Mouse (Mus musculus): Measurements from ENCODE around the gene Ankrd6. TPM values are rescaled to one million over a fixed set of nuclear protein-coding genes. Genes with fewer than 3 reads are reported as not detected.
"Not testable (repeated sequence)": the region's sequence is repeated elsewhere in the genome, so short reads cannot be mapped to it uniquely, and the experiment has no call there.

Ankrd6 gene
- total RNA-seq (2021) = 10 to 100 TPM; 39.4 to 43.2 TPM

DNA sequence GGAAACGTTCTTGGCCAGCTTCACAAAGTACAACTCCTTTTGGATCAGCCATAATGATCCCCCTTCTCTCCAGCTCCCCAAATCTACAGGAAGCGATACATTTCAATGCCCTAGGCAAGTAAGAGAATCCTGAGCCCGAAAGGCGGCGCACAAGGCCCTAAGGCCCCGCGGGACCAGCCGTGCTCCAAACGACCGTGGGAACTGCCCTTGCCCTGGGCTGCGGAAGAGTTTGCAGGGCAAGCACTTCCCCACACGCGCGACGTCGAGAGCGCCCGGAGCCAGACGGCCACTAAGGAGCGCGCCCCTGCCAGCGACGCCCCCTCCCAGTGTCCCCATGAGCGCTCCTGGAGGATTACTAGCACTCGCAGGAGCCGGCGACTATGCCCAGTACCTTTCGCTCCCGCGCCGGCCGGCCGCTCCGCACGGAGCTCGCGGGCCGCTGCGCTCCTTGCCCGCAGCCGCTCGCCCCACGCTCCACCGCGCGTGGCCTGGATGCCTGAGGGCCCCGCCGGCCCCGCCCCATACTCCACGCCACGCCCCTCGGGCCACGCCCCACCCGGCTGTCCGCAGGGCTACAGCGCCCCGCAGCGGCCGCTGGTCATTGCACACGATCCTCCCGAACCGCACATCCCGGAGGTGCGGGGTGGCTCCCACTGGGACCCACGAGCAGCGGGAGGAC, at the start of gene Ankrd6:
TSS of gene Ankrd6 (minus strand) at position 486 of the 679 bp plus-strand sequence.
- DNase-seq = peak; percentile 82 to 86

DNA sequence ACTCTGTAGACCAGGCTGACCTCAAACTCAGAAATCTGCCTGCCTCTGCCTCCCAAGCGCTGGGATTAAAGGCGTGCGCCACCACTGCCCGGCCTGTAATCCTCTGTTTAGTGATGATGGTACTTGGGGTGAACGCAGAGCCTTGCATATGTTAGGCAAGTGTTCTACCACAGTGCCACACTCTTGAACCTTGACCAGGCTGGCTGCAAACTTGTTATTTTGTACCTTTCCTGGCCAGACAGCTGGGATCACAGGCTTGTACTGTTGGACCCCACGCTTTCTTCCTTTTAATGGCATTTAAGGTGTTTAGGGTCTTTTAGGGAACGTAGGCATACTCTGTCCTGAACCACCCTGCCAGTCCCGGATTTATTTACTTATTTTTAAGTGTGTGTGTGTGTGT, 48.4 kb upstream of the Ankrd6 start:
- DNase-seq = no peak

DNA sequence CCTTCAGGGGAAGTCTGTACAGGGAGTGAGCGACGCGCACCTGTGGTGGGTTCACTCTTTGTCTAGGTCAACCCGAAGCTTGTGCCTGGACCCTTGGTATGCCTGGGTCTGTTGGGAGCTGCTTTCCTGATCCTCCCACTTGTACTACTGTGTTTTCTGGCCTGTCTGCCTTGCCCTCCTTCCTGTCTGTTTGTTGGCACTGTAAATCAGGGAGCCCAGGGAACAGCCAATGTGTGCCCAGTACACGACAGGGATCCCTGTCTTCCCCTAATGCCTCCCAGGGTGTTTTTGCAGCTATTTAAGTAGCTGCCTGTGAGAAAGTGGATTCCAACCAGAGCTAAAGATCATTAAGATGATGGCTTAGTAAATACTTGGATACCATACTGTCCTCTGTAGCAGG, 46.9 kb upstream of the Ankrd6 start:
- DNase-seq = no peak

DNA sequence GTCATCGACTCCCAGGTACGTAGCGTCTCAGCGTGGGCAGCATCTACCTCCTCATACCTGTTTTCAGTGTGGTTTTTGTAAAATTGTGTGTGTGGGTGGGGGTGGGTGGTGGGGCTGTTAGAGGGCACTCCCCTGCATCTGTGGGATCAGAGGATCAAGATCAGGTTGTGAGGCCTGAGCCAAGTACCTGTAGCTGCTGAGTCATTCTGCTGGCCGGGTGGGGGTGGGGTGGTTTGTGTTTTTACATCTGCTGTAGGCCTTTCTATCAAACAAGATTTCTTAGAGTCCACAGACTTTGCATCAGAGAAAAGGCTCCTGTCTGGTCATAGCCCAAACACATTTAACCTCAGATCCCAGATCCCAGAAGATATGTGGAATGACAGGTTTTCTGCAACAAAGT, 45.4 kb upstream of the Ankrd6 start:
- DNase-seq = no peak

GRCm38 (mm10) chr4:32994168-32994567, 43.5 kb upstream of the Ankrd6 start:
- DNase-seq = no peak

DNA sequence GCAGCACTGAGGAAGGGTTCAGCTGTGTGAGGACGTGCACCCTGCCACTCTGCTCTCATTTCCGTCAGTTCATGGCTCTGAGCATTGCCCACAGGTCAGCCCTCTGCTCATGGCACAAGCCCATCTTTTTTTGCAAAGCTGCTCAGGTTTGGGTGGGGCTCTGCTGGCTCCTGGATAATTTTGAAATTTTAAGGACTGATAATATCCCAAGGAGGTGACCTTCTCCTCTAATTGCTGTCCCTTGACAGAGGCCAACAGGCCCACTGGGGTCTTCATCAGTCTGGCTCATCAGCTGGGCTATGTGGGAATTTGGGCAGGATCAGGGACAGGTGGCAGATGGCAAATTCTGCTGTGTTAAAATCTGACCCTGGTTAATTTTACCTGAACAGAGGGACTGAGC, 38.7 kb upstream of the Ankrd6 start:
- no peak for DNase-seq

DNA sequence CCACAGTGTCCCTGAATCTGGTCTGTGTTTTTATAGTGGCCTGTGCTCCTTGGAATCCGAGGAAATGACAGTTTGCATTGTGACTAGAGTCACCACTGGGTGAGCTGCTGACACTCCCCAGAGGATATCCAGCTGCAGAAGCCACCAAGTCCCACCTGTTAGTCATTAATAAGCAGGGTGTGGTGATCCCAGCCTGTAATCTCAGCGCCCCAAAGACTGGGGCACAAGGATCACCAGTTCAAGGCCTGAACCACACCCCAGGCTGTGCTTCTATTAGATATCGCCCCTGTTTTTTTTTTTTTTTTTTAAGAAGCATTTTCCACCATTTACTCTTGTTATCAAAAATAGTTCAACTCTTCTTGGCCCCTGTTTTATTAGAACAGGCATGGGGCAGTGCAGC, 36.4 kb upstream of the Ankrd6 start:
- no peak for DNase-seq

DNA sequence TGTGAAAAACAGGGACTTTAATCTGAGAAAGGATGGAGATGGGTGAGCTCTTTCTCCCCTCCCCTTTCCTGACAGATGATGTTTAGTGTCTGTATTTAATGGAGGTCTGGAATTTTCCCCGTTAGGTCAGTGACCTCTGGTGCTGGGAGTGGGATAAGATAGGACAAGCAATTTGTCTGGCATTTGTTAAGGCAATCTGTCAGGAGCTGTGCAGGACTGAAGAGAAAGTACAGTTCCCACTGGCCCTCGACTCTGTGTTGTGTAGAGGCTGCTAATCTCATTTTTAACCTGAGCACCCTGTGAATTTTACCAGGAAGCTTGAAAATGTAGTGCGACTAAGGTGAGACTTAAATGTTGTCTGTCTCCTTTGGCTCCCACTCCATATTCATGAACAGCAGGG, 35.0 kb upstream of the Ankrd6 start:
- no peak for DNase-seq

- DNase-seq = no peak
These were observed 34.4 kb upstream of the Ankrd6 start for GRCm38 (mm10) chr4:32984801-32985675.

- no peak for DNase-seq
These were observed 33.6 kb upstream of the Ankrd6 start for GRCm38 (mm10) chr4:32984242-32984641.

DNA sequence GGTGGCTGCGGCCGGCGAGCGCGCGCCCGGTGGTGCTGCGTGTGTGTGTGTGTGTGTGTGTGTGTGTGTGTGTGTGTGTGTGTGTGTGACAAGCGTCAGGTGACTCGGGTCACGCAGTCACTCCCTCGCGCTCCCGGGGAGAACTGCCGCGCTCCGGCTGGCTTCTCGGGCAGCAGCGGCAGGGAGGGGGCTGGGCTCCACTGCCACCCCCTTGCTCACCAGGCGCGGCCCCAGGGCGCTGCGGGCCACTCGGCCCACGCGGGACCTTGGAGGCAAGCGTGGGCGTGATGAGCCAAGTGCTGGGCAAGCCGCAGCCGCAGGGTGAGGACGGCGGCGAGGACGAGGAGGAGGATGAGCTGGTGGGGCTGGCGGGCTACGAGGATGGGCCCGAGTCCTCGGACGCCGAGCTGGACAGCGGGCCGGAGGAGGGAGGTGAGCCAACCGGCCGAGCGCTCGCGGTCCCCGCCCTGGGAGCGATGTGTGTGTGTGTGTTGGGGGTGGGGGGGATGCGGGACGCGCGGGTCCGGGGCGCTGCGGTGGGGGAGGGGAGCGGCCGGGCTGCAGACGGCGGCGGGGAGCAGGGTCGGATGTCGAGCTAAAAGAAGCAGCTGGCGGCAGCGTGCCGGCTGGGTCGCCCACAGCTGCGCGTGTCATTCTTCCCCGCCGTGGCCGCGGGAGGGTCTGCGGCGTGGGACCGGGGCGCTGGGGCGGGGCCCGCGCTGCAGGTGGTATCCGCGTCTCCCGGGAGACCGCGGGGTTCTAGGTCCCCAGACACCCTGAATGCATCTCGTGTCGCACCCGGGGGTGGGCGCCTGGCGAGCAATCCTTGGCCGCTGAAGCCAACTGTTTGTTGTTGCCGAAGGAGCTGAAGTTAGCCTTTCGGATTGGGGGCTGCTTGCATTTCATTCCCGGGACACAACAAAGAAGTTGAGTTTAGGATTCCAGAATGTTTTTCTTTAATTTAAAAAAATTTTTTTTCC, 32.8 kb upstream of the Ankrd6 start:
- DNase-seq = peak; percentile 41 to 56

DNA sequence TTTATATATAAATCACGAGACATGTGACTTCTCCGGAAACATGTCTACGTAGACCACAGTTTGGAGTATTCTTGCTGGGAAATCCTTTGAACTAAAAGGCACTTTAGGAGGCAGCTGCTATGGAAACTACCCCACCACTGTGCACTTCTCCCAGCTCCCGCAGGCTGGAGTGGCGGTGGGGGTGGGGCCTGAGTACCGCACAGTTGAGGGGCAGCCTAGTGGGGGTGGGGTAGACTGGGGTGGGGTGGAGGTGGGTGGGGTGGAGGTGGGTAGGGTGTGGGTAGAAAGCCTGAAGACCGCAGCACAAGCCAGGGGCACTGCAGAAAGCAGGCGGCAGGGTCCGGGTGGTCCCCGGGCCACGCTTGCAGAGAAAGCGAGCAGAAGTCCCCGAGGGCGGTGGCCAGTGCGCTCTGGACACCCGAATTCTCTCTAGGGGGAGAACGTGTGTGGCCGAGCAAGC, 32.1 kb upstream of the Ankrd6 start, which contains the start of gene Rragd:
TSS of gene Rragd (plus strand) at position 322 of the 460 bp plus-strand sequence.
- DNase-seq = peak in 1 of 2 experiments; percentile 12

- DNase-seq = no peak
These were observed 31.5 kb upstream of the Ankrd6 start for GRCm38 (mm10) chr4:32982041-32982715.

DNA sequence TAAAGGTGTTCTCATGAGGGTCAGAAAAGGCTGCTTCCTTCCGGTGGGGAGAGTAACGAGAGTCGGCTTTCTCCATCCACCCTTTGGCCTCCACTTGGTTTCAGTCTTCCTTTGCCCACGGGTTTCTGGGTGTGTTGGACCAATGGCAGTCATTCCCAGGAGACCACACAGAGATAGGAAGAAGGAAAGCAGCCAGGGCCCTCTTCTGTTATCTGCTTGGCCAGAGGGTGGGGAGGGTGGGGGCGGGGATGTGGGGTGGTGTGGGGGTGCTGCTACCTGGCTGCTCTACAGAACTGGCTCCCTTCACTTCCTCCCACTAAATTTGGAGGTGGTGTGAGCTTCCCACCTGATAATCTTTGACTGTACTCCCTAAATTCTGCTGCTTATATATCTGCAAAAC, 31.0 kb upstream of the Ankrd6 start:
- DNase-seq = no peak

DNA sequence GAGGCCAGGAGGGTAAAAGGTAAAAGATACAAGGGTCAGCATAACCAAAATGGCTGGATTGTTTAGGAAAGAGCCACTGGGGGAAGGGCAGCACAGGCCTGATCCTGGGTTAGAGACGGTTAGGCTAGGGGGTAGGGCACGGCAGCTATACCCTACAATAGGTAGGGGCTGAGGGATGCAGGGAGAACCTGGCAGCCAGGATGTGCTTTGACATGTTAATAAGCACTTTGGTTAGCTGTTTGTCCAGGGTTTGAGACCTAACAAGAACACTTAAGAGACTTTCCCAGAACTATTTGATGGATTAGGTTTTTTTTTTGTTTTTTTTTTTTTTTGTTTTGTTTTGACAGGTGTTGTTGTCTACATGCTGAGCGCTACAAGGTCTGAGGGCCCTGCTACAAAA, 29.4 kb upstream of the Ankrd6 start:
- DNase-seq = no peak

GRCm38 (mm10) chr4:32977331-32977730, 26.7 kb upstream of the Ankrd6 start:
- DNase-seq = no peak

DNA sequence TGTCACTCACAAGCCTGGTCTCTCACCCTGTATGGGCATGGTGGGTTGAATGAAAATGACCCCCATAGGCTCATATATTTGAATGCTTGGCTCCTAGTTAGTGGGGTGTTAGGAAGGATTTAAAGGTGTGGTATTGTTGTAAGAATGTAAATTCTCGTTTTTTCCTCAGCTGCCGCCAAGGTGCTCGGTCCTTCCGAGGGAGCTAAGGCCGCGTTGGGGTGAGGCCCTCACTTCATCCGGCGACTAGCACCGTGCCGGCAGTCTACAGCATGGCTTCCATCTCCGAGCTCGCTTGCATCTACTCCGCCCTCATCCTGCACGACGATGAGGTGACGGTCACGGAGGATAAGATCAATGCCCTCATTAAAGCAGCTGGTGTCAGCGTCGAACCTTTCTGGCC, 14.0 kb upstream of the Ankrd6 start:
- not testable (repeated sequence) for DNase-seq

GRCm38 (mm10) chr4:32961394-32961793, 10.8 kb upstream of the Ankrd6 start:
- no peak for DNase-seq

DNA sequence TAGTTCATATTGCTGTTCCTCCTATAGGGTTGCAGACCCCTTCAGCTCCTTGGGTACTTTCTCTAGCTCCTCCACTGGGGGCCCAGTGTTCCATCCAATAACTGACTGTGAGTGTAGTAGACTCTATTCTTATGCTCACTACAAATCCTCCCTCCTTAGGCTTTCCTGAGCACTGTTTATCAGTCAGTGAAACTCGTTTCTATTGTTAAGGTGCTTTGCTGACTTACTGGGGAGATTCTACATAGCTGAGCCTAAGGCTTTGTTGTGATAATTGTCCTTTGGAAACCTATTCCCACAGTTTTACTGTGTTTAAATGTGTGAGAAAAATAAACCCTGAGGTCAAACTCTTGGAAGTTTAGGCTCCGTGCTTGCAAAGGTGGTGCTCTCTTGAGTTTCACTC, 5.8 kb upstream of the Ankrd6 start:
- DNase-seq = no peak

GRCm38 (mm10) chr4:32952681-32953080, 2.0 kb upstream of the Ankrd6 start:
- no peak for DNase-seq

DNA sequence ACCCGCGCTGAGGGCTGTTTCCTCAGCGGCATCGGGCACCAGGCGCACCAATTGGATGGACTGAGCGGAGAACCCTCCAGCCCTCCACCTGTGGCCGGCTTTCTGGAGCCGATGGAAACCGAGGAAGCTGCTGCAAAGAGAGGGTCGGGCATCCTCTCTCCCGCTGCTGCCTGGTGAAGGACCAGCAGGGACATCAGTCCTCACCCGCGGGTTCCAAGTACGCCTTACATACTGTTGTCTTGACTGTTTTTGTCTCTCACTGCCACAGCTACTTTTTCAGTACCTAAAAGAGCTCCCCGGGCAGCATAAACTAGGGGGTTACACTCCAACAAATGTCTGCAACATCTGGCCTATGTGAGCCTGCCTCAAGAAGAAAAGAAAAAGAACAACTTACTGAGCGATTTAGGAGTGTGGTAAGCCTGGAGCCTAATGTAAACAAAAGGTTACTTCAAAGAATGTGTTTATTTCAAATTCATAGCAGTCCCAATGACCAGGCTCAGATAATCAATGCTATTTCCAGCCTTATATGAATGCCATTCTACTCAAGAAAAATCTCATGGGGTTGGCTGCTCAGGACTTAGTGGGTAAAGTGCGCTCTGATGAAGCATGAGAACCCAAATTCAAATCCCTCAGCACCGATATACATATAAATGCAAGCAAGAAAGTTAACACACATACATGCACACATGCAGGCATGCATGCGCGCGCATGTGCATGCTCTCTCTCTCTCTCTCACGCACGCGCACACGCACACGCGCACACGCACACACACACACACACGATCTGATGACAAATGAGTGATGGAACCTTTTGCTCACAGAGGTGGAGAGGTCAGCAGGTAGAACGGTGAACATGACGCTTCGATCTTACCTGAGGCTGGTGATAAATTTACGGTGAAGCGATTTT, 647 bp upstream of the Ankrd6 start:
- DNase-seq = no peak
